Mouse (Mus musculus) lung, postnatal 36 days (tissue): ENCODE measurements around the gene Spata3.
"Not testable (repeated sequence)": the region's sequence is repeated elsewhere in the genome, so short reads cannot be mapped to it uniquely, and the experiment has no call there.

ENCODE experiments used
- DNase-seq: peaks from one replicate; pipeline ENCODE4 v3.0.0; 2022; ENCODE audit warnings: mixed read lengths

Spata3 gene

DNA sequence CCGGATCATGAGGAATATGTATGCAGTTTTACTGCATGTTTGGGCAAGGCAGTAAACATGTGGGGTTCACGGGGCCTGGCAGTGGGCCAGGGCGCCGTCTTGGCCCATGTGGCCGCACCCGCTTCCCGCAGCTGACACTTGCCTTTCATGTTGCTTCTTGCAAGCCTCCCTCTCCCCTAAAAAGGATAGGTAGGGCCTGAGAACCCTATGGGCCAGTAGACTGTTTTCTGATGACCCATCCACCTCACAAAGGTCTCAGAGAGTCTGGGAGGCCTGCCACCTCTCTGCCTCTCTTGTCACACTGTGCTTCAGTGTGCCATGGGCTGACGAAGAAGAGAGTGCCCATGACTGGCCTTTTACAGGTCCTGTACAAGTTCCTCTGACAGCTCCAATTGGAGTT is at the start of gene Spata3:
Gene Spata3 (plus strand): TSS at position 301 of the 400 bp plus-strand sequence.
- no peak for DNase-seq

DNA sequence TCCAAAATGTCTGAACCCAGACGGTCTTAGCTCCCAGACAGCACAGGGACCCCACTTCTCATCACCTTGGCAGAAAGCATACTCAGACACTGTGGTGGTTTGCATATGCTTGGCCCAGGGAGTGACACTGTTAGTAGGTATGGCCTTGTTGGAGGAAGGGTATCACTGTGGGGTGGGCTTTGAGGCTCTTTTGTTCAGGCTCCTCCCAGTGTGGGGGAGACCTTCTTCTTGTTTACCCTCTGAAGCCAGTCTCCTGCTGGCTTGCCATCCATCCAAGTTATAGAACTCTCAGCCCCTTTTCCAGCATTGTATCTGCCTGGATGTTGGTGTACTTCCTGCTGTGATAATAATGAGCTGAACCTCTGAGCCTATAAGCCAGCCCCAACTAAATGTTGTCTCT is 47.5 kb upstream of the Spata3 start:
- DNase-seq: no peak

DNA sequence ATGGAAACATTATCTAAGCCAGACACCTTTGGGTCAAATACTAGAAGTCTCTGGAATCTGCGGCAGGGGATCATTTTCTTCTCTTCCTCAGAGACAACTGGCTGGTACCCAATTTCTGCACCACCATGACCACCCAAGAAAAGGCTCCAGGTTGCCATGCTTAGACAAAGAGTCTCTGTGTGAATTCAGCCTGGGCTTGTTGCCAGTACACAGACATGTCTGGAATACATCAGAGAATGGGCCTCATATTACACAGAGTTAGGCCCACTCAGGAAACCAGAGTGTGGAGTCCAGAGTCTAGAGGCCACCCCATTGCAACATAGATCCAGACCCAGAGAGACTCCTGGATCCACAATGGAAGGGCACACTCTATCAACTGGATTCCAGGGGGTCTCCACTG is 47.1 kb upstream of the Spata3 start:
- DNase-seq: no peak

DNA sequence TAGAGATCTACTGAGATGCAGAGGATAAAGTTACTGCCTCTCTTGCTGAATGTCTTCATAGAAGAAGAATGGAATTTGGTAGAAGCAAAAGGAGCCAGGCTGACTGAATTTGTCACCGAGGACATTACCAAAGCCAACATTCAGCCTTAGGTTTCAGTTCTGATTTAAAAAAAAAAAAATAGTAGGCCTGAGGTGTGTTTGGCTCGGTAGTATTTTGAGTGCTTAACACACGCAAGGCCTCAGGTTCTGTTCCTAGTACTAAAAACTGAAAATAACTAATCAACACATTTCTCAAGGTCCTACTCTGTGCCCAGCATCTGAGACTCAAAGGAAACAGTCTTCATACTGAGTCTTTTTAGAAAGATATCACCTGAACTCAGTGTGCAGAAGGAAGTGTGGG is 45.5 kb upstream of the Spata3 start:
- no peak for DNase-seq

DNA sequence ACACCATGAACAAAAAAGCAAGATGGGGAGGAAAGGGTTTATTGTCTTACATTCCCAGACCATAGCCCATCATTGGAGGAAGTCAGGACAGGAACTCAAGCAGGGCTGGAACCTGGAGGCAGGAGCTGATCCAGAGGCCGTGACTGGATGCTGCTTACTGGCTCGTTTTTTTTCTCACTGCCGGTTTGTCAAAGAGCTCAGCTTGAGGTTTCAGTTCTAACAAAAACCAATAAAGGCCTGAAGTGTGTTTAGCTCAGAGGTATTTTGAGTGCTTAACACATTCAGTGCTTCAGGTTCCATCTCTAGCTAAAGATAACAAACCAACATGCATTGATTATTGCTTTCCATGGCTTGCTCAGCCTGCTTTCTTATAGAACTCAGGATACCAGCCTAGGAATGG is 44.3 kb upstream of the Spata3 start:
- no peak for DNase-seq

DNA sequence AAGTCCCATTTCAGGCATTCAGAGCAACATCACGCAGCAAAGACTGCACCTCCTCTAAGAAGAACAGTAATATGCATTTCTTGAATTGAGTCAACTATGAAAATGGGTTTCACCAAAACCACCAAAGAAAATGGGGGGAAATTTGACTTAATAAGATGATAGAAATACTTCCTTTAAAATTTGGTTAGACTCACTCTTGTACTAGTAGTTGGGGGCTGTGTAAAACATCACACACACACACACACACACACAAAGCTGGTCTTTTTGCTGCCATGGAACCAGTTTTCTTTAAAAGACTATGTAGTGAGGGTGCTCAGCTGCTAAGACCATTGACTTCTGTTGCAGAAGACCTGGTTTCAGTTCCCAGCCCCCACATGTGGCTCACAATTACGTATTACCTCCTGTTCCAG is 43.1 kb upstream of the Spata3 start:
- no peak for DNase-seq

DNA sequence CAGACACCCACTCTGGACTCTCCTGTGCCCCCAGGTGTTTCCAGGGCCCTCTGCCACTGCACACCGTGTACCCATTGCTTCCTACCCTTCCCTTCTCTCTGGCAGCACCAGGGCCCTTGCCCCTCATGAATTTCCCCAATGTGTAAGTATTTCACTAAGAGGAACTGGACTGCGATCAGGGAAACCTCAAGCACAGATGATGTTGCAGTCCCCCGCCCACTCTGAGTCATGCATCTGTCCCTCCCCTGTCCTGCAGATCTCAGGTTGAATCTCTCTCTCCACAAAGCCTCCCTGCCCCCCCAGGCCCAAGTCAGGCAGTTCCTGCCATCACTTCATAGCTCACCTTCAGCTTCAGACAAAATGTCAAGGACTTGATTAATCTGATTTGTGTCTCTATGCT is 38.9 kb upstream of the Spata3 start:
- peak; percentile 54 for DNase-seq

DNA sequence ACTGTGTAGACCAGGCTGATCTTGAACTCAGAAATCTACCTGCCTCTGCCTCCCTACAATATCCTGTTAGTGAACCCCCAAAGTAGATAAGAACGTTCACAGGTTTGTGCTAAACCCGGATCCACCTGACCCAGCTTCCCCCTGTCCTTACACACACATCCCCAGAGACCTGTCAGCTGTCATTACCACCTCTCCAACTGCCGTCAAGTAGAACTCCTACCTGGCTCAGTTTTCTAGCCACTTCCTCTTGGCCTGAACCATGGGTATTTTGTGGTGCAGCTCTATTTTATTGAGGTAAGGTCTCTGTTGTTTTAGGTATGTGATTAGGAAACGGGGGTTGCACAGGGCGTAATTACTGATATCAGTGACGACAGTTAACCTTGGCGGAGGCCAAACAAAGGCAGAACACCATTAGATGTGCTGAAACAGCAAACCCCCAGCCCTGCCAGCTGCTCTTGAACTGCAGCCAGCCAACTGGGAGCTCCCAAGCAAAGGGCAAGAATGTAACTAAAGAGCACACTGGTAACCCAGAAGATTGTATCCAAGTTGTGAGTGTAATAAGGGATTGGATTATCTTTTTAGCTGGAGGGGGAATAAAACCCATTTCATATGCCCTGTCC is 34.8 kb upstream of the Spata3 start:
- no peak for DNase-seq

DNA sequence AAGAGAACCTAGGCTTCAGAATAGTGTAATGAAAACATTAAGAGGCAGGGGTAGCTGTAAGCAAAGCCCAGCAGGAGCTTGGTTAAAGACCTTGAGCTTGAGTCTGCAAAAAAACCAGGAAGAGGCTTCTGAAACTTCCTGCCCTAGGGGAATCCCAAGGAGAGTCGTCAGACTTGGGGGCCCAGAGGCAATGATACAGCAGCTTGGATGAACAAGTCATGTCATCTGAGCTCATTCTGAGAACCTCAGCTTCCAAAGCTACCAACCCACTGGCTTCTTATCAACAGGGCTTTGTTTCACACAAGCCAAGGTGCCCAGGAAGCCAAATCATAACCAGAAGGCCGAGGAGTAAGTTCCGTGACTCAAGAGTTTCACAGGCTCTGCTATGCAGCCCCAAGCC is 30.8 kb upstream of the Spata3 start:
- DNase-seq: no peak

DNA sequence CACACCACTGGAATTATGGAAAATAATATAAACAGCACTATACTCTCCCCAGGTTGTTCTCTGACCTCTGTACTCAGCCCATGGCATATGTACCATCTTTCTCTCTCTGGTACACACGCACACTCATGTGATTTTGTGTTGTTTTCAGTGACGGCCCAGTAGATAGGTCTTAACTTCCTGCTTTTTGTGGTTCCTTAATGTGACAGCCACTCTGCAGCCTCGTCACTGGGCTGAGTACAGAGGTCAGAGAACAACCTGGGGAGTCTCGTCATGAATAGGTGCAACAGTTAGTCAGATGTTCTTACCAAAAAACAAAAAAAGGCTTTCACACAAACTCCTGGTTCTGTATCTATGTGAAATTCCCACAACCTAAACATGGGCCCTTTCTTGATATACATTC is 28.3 kb upstream of the Spata3 start:
- DNase-seq: peak; percentile 41

DNA sequence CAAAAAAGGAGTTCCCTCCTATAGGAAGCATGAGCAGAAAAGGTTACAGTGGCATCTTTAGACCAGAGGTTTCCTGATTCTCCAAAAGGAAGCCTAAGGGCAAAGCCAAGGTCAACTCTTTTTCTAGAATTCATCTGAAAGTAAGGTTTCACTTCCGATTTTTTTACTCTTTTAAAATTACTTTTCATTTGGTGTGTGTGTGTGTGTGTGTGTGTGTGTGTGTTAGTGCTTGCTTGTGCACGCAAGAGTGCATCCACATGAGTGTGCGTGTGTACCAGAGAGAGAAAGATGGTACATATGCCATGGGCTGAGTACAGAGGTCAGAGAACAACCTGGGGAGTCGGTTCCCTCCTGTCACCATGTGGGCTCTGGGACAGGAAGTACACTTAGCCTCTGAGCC is 27.7 kb upstream of the Spata3 start:
- DNase-seq: not testable (repeated sequence)

DNA sequence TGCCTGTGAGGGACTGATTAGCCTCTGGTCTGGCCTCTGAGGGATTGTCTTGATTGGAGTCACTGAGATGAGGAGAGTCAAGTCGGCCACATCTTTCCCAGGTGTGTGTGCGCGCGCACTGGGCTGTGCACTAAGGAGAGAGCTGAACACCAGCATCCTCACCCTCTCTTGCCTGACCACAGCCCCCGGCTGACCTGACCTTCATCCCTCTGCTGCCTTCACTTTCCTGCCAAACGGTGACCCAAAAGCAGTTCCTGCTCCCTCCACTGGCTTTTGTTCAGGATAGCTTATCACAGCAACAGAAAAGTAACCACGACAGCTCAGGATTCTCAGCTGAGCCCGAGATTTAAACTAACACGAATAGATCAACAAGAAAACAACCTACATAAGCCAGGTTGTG is 24.4 kb upstream of the Spata3 start:
- DNase-seq: no peak

DNA sequence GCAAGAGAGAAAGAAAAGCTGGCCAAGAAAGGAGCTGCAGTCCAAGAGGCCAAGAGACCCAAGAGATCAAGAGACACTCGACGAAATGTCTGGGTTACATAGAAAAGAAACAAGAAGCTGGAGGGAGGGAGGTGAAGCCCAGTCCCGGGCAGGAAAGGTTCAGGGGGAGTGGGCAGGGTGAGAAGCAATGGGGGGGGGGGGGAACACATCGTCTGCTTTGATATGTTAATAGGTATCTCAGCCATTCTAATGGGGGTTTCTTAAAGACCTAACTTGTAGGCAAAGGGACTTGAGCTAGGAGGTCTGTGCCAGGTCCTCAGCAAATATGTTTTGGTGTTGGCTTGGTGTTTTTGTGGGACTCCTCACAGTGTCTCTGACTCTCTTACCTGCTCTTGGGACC is 23.1 kb upstream of the Spata3 start:
- no peak for DNase-seq

DNA sequence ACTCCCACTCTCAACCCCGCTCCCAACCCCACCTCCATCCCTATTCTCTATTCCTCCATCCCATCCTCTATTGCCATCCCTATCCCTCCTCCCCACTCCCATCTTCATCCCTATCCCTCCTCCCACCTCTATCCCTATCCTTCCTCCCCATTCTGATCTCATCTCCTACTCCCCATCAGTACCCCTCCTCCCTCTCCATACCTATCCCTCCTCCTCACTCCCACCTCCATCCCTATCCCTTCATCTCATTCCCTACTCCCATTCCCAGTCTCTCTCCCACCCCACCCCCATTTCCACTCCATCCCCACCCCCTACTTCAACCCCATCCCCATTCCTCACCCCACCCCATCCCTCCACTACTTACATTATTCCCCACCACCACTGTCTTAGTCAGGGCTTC is 19.4 kb upstream of the Spata3 start:
- no peak for DNase-seq

DNA sequence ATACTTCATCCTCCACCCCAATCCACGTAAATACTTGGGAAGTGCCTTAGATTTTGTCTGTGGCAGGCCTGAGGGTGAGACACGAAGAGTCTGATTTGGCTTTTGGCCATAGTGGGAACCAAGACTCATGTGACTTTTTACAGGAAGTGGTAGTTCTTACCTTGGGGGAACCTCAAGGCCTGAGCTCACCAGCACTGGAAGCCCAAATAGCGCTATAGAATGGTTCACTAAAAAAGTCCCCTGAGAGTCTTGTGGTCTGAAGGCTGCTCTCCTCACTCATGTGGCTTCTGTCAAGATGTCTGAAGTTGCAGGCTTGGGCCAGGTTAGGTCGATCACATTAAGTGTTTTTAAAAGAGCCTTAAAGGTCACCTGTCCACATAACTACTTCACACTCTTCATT is 18.6 kb upstream of the Spata3 start:
- no peak for DNase-seq

DNA sequence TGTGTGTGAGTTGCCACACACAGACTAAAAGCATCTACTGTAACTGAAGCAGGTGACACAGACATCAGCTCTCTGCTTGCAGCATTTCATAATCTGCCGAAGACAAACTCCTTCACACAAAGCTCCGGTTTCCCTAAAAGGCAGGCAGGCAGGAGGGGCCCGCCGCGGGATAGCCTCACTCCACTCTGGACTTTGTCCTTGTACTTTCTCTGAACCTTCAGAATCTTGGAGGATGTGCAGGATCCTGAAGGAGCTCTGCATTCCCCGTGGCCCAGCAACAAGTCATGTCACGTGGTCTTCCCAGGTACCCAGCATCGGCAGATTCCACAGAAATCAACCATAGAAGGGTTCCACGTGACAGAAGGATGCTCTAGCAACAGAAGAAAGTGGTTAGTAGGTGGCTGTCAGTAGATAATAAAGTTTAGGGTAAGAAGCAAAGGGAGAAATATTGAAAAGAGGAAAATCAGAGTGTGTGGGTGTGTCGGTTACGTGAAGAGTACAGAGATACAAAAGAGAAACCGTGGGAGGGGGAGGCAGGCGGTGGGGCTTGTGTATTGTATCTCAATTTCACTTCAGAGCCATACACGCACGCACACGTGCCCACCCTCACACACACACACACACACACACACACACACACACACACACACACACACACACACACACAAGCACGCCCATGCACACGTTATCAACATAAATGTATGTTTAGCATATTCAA is 16.6 kb upstream of the Spata3 start:
- no peak for DNase-seq

DNA sequence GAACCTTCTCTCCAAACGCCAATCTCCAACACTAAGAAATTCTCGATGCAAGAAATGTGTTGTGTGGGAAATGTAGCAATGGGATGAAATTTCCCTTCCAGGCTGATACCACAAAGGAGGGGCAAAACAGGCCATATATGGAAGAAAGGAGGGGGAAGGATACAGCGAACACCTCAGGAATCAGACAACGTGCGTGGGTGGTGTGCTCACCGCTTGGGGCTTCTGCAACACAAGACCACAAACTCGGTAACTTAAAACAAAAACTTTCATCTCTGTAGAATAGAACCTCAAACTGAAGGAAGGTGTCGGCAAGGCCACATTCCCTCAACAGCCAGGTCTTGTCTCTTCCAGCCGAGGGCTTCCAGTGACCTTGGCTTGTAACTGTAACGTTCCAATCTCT is 11.1 kb upstream of the Spata3 start:
- no peak for DNase-seq

DNA sequence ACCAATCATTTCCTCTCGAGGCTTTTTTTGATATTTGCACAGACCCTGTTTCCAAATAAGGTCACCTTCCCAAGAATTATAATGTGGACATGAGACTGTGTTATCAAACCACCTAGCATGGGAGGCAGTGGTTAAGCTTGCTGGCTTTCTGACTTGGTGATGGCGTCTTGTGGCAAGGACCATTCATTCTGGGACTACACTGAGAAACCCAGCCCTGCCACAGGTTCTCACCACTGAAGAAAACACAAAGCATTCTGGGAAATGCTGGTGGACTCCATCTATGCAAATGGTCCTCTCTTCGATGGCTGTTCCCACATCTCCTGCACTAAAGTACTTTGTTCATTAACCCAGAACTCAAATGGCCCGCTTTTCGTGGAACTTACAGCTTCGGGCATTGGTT is 10.6 kb upstream of the Spata3 start:
- DNase-seq: no peak

DNA sequence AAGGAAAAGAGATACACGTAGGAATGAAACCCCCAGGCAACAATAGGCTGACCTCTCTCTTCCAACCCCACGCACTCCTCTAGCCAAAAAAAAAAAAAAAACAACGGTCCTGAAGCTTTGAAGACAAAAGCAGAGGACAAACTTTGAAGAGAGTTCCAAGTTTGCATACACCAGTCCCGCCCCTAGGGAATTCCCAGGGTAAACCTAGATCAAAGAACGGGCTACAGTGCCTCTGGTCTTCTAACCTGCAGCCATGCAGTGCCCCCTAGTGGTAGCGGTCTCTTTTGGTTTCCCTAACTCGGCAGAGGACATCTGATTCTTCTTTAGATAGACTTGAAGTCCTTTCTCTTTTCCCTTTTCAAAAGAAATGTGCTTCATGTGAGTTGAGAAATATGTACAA is 8.8 kb upstream of the Spata3 start:
- DNase-seq: peak; percentile 94

DNA sequence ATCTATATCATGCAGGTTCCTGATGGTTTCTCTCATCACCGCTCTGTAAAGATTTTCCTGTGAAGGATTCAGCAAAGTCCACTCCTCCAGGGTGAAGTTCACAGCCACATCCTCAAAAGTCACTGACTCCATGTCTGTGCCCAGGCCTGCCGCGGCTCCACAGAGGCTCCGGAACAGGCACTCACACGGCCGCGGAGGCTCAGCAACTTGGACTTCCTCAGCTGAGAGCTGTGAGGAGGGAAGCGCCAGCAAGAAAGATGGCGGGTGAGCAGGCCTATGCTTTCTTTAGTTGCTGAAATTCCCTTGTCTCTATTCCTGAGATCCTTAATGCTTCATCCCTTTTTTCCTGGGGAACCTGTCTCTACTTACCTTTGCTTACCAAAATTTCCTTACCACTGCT is 858 bp upstream of the Spata3 start:
- DNase-seq: not testable (repeated sequence)

DNA sequence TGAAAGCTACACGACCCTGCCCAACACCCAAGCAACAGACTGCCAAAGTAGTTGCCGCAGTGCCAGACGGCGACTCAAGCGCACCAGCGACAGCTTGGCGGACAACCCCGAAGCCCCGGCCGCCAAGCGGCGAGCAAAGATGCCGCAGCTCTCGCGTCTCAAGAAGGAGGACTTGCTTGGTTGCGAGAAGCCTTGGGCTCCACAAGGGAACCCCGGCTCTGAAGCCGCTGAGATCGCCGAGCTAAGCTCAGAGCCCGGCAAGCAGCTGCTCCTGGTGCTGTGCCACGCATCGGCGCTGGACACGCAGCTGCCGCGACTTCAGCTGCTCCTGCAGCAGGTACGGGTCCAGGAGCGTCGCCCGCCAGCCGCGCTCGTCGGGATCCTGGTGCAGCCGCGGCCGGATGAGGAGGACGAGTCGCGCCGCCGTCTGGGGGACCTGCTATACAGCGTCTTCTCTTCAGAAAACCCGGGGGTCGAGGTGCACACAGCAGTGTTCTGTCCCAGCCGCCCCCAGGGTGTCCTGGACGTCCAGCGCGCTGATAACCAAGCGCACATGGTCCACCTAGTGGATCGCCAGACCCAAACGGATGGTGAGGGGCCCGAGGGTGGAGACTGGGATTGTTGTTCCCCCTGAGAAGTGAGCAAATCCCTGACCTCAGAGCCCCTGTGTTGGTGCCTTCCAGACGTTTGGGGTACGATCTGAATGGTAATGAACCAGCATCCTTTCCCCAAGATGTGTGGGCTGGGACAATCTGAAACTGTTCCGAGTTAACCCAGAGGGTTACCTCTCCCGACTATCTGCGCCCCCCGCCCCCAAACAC is 1.8 kb downstream of the Spata3 start:
- DNase-seq: peak; percentile 16

DNA sequence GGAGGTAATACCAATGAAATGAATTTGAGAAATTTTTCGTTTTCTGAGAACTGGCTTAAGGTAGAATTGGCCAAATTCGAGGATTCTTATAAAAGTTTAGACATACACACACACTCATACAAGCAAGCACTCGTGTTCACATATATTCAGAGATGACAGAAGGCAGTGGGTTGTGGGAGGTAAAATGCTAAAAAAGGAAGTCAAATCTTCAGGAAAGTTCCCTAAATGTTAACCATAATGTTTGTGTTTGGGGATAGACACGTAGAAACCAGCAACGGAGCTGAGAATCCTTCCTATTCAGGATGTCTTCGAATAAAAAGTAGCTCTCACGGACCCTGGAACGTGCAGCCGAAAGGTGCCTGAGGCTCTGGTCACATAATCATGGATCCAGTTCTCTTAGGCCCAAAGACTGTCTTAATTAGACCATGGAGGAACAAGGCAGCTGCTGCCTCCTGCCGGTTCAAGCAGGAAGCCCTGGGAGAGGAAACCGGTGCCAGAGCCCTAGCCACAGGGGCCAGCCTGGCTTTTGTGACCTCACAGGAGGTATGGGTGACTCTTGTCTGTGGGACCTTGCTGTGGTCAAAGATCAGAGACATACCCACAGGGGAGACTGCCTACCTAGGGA is 4.9 kb downstream of the Spata3 start:
- peak; percentile 17 for DNase-seq

DNA sequence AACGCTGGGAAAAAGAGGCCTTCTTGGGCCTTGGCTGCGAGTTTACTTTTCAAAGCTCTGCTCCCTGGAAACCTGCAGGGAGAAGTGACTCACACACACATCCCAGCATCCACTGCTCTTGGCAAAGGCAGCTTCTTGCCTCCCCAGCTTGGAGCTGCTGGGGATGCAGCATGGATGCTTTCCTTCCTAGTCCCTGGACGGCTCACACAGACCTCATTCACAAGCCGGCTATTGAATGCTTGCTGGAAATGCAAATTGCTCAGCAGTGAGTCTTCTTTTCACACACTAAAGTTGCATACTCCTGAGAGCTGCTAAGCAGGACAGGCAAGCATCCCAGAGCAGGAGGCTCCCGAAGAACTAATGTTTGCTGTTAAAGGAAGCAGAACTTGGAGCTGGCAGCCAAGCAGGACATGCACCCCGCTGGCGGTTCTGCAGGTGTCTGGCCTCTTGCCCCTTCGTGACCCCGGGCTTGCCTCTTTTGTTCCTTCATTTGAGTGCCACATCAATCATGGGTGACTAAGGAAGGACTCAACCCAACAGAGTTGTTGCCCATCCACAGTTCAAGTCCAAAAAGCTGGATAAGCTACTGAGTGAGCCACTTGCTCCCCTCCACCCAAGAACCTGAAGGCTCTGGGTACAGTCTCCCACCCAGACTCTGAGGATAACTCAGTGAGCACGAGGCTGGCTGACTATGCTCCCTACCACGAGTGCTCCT is 15.8 kb downstream of the Spata3 start:
- no peak for DNase-seq
